Mouse (Mus musculus): Measurements from ENCODE around the gene Zfp867.

- TF ChIP-seq MAFK (IDR thresholded peaks at IDR 0.05; ENCODE audit: insufficient read depth, low read depth, low read length) (no peak), HCFC1 (IDR thresholded peaks at IDR 0.05; ENCODE audit: borderline replicate concordance, insufficient read depth, low read length) (no peak), ZNF384 (IDR thresholded peaks at IDR 0.05; ENCODE audit: low read depth, low read length) (no peak), ZC3H11A (IDR thresholded peaks at IDR 0.05; ENCODE audit: borderline replicate concordance, low read depth, low read length) (no peak), CHD2 (IDR thresholded peaks at IDR 0.05; ENCODE audit: low read depth, low read length) (no peak)
Measured at GRCm38 (mm10) chr11:59519741-59520495, 47.6 kb upstream of the Zfp867 start.
